Mouse (Mus musculus) heart, adult 18-20 months (tissue): Measurements from ENCODE around the gene Arhgef12. TPM values are rescaled to one million over a fixed set of nuclear protein-coding genes. Genes with fewer than 3 reads are reported as not detected.

Experiments
- DNase-seq, 2 experiments: peaks; one replicate each; pipeline ENCODE4 v3.0.0; 2021 to 2022; ENCODE audit warnings: mixed read lengths in 1 of 2
- total RNA-seq, 2 experiments: library from RNA; stranded (reverse); gene quantifications; 2 replicates each; pipeline ENCODE4 v1.2.3; 2021

Arhgef12 gene
- total RNA-seq, 2 experiments from 2014 or later: 119 to 128 TPM

DNA sequence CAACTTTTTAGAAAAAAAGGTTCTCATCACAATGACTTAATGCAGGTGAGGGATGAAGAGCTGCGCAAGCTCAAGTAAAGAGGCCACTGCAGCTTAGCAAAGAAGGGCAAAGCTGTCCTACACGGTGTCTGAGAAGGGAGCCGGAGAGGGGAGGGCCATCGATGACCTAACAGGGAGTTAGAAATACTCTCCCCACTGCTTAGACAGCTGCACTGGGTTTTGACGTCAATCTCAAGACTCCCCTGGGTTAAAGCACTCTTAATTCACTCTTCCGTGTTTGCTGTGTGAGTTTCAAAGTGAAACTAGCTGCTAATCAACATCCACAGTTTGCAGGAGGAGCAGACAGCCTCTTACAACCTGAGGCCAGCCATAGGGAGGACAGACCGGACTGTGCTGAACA lies 30.9 kb downstream of the Arhgef12 start:
- DNase-seq: peak in 1 of 2 experiments; percentile 27

DNA sequence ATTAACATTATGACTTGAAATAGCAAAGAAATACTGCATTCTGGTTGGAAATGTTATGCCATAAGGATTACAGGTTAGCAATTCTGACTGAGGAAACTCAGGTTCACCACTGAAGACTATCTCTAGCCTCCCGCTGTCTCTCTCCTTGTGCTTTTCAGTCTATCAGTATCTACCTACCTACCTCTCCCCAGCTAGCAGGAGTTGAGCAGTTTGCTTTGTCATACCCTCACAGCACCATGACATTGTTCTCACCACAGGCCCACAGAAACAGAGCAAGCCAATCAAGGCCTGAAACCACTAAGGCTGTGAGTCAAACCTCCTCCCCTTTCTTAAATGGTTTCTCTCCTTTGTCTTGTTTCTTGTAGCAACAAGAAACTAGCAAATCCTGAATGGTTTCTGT lies 32.4 kb downstream of the Arhgef12 start:
- DNase-seq: no peak

DNA sequence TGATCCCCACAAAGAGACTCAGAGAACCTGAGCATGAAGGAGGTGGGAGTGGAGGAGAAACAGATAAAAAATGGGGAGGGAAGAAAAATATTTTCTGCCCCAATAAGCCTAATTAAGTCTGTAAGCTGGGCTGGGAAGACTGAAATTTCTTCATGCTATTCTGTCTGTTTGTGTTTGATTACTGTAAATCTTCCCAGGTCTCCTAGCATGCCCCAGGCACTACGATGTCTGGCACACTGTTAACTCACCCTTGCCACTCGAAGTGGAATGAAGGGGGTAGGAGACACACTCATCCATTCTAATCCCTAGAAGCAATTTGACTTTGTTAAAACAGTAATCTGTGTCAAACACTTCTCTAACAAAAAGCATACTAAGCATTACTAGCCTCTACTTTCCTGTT lies 35.3 kb downstream of the Arhgef12 start:
- no peak for DNase-seq

DNA sequence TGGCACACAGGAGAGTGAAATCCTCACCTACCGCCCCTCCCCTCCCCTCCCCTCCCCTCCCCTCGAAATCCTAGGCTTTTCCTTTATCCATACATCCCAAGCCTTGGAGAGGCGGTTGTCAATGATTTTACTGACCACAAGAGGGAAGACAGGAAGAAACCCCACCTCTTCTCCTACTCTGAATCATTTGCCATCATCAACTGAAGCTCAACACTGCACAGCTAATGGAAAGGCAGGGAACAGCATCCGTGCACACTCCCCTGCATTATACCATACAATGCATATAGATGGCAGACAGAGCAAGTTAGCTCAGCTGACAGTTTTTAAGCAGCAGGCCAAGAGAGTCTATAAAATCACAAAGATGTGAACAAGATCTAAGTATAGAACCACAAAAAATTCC lies 35.9 kb downstream of the Arhgef12 start:
- DNase-seq: no peak

DNA sequence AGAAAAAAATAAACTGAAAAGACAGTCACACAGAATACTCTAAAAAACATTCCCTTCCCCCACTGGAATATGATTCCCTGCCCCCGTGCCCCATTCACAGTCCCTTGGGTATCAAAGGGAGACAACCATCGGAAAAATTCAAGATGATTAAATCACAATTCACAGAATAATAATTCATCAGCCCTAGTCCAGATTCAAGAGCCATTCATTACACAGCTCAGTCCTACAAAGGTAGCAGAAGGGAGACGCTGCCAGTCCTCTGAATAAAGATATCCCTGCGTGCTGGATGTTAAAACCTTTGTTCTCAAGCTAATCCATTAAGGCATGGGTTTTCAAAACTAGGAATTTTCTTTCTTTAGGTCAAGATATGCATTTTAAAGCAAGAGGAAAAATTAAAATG lies 36.5 kb downstream of the Arhgef12 start:
- DNase-seq: no peak

DNA sequence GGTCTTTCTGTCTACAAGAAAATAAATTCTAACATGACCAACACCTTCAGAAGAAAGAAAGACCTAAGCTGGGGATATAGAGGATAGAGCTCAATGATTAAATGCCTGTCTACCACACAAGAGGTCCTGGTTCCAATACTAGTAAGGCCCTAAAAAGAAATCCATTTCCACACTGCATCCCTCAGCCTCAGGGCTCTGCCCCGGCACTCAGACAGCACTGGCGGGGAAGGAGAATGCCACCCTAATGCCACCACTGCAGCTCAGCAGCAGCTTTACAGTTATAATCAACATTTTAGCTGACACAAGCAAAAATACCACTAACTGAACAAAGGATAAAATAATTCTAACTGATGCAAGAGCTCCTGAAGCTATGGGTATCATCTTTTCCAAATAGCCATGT lies 36.9 kb downstream of the Arhgef12 start:
- DNase-seq: no peak

DNA sequence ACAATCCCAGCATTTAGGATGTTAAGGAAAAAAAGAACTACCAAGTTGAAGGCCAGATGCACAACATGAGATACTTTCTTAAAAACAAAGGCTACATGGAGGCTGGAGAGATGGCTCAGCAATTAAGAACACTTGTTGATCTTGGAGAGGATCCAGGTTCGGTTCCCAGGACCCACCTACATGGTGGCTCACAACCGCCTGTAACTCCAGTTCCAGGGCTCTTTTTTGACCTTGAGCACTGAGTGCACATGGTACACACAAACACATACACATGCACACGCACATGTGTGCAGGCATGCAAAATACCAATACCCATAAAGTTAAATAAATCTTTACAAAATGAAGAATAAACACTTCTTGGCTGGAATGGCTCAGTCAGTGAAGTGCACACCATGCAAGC lies 39.1 kb downstream of the Arhgef12 start:
- no peak for DNase-seq

DNA sequence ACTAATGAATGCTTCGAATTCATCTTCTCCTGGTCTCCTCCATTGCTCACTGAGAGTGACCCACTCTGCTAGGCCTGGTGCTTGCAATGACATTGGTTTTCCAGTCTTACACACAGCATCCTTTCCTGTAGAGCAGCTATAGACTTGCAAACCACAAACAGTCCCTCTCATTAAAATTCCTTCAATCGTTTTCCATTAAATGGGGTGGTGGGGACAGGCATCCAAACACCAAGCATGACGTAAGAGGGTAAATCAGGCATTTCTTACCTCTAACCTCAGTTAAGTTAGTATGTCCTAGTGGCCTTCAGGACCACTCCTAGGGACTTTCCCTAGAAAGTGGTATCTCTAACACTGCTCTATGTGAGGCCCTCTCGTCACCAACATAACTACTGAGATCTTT lies 41.8 kb downstream of the Arhgef12 start:
- DNase-seq: no peak

DNA sequence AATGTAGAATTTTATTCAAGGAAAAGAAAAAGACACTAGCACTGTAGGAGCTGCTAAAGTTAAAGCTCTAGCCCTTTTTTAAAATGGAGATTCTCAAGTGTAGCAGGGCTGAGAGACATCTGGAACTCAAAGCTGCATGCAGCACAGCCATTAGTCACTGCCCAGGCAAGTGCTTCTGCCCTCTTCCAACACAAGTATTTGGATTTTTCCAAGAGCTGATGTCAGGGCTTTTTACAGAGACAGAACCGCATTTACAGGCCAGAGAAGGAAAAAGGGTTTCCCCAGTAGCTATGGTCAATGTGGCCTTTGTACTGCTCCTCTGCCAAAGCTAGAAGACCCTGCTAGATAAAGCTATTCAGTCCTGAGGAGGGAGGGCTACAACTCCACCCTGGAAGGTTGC lies 45.5 kb downstream of the Arhgef12 start:
- DNase-seq: no peak

DNA sequence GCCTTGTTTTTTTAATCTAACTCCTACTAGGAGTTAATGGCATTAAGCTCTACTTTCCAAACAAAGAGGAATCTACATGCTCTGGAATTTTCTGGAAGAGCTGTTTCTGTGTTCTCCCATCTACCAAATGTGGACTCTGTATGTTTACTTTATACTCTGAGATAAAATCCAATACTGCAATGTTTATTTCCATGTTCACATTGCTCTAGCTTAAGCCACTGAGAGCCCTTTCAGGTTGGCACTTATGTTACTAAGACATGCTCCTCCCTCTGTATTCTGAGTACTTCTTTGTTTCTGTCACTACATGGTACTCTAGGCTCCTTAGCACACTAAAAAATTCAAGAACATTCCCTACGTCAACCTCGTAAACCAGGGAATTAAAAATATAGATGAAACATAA lies 56.6 kb downstream of the Arhgef12 start:
- DNase-seq: no peak

DNA sequence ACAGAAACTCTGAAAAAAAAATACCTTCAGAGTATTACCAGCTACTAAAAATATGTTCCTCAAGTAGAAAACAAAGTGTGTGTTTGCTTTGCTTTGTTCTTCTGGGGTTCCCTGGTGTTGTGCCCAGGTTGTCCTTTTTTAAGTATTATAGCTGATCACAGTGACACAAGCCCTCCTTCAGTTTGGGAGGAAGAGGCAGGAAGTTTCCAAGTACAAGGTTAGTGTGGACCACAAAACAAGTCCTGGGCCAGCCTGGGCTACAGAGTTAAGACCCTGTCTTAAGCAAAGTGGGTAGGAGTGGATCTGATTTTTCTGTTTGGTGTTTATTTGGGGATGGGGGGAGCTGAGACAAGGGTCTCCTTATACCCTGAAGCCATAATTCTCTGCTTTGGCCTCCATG lies 62.6 kb downstream of the Arhgef12 start:
- DNase-seq: peak in 1 of 2 experiments; percentile 13

DNA sequence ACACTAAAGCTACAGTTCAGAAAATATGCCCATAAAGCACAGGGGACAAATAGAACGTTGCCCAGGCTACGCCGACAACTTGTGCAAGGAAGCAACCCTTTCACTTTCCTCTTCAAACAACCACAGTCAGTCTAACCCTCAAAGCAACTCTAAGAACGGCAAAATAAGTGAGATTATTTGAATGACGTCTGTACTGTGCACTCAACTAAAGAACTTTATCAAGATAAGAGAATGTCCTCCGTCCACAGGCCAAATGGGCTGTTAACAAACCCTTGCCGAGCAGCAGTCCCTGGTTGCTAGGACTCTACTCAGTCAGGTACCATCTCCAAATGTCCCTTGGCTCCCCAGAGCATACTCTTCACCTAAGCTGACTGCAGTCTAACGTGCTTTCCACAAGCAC lies 68.6 kb downstream of the Arhgef12 start:
- no peak for DNase-seq

DNA sequence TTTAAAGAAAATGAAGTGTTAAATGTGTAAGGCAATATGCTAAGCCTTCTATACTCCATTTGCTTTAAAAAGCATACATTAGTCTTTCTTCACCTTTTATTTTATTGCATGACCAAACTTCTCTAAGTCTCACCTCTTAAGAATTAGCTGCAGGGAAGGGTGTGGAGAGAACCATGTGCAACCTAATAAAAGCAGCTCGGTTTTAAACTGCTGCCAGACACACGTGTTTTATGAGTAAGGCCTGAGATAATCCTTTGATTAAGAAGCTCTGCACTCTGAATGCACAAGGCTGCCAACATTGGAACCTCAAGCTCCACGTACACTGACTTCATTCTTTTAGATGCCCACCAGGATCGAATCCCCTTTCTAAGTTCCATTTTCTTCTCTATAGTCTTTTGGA lies 71.8 kb downstream of the Arhgef12 start:
- no peak for DNase-seq

DNA sequence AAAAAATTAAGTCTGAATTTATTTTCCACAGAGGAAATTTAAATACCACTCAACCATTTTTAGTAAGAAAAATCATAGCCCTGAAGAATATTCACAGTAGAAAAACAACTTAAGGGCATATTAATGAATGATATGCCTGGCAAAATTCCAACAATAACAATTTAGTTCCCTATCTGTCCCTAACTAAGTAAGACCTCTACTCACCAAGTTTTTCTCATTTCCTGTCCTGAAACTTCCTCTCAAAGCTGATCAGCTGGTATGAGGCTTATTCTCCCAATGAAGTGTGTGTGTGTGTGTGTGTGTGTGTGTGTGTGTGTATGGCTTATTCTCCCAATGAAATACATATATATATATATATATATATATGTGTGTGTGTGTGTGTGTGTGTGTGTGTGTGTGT lies 72.8 kb downstream of the Arhgef12 start:
- no peak for DNase-seq

DNA sequence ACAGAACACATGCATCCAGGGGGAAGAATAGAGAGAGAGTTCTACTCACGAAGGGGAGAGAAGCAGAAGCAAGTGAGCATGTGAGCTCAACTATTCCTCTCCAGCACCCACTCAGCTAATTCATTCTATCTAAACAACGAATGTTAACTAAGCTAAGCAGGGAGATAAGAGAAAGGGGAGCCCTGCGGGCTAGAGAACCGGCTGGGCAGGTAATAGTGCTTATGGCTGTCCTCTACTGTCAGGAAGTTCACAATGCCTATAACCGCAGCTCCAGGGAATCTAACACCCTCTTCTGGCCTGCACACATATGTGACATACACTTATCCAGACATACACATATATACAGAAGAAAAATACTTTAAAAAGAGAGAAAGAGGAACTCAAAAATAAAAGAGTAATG lies 79.3 kb downstream of the Arhgef12 start:
- no peak for DNase-seq

DNA sequence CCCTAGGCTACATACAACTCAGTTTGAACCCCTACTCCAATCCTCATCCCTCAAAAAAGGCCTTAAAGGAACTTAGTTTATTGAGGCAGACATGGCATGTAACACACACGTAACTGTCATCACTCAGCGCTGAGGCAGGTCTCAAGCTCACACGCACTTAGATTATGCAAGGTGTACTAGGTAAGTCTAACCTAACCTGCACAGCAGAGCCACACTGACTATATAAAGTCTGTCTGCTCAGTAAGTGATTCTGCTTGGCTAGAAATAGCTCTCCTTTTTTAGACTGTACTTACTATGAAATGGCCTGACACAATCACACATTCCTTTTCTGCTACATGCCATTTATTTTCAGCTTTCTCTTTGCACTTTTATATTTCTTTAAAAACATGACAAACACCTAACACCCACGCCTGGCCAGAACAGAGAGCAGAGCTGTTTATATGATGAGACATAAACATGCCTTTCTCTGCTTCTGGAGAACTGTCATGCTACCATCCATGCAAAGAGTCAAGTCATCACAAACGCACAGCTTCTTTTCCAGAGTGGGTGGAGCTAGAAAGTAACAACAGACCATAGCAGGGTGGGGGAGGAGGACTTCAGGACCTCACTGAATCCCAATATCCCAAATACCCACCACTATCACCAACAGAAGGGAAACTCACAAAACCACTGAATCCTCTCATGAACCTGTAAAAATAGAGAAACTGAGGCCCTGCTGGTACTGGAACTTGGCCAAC lies 85.4 kb downstream of the Arhgef12 start:
- DNase-seq: no peak

DNA sequence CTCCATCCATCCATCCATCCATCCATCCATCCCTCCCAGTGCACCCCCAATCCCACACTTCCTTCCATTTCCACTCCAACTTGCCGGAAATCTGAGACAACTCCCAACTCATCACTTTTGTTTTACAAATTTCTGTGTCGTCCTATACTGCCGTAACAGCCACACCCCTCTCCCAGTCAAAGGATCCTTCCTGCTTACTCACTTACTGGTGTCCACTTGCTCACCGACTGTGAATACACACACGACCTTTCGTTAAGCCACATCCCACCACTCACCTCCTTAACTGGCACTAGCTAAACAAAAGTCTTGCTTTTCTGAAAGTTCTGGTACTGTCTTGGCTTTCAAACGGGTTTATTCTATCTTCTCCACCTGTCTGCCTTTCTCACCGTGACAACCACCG lies 87.4 kb downstream of the Arhgef12 start:
- DNase-seq: no peak

DNA sequence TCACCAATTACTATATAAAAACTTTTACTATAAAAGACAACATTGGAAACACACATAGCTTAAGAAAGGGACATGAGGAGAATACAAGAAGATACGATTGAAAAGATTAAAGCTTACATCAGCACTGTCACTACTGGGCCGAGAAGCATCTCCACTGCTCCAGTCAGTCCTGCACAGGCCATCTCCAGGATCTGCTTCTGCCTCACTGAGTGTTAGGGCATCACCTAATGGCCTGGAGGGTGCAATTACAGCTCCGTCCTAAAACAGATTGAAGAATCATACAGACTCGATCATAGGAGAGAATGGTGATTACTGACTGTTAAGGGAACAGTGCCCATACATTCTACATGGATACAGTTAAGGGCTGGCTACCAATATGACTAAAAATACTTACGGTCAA lies 91.3 kb downstream of the Arhgef12 start:
- no peak for DNase-seq

DNA sequence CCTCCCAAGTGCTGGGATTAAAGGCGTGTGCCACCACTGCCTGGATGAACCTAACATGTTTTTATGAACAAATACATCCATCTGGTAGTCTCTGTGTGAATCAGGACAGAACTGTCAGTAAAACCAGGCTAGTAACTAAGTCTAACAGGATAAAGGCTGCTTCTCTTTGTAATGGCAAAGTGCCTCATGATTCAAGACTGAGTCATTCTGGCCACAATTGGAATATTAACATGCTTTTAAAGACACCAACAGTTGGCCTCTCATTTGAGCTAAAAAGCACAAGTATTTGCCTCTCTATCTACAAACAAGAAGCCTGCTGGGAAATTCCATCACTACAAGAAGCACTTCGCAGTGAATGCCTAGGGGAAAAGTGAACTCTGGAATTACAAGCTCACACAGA lies 91.7 kb downstream of the Arhgef12 start:
- peak; percentile 45 to 64 for DNase-seq

DNA sequence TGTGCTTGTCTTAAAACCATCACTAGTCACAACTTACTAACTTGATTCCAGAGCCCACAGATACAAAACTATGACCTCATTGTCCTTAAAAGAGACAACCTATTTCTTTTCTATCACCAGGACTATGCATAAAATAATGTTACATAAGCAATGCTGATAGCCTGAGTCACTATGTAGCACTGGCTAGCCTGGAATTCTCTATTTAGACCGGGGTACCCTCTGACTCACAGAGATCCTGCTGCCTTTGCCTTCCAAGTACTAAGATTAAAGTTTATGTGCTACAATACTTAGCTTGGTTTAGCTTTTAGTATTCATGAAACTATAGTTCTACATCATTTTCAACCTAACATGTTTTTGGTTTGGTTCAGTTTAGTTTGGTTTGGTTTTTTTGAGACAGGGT lies 92.2 kb downstream of the Arhgef12 start:
- DNase-seq: no peak

DNA sequence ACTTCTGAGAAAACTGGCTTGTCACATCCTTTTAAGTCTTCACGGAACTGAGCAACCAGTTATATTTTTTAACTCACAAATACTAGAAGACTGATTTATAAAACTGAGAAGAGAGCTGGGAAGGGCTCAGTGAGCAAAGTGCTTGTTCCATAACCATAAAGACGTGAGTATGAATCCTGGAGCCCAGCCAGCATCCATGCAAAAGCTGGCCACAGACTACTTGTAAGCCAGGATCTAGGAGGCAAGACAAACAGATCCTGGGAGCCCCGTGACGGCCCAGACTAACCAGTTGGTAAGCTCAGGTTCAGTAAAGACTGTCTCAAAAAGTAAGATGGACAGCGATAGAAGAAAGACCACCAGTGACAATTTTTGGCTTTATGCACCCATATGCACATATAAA lies 94.5 kb downstream of the Arhgef12 start:
- DNase-seq: no peak

DNA sequence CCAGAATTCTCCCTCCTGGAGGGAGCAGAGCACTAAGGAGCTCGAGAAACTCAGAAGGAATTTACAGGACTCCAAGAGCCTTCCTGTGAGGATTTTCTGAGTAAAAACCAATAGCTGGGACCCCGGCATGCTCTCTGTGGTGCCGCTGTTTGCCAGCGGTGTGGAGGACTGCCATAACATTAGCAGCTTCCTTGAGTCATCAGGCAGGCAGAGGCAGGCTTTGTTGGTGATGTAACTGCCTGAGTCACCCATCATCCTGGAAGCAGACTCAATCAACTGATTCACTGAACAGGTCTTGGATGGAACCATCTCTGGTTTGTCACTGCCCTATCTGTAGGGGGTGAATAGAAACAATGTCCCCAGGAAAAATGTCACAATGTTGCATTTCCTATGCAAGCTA lies 96.0 kb downstream of the Arhgef12 start:
- peak in 1 of 2 experiments; percentile 40 for DNase-seq

DNA sequence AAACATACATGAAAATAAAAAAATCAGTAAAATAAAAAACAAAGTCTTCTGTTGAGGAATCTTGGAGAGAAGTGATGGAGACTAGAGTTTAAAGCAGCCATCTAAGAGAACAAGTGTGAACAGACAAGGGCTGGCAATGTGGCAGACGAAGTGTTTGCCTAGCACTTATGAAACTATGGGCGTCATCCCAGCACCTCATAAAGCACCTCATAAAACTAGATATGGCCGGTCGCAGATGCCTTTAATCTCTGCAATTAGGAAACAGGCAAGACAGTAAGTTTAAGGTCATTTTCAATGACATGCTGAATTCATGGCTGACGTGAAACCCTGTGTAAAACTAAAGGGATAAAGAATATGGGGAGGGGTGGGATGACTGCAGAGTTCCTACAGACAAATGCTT lies 103.2 kb downstream of the Arhgef12 start:
- DNase-seq: no peak

DNA sequence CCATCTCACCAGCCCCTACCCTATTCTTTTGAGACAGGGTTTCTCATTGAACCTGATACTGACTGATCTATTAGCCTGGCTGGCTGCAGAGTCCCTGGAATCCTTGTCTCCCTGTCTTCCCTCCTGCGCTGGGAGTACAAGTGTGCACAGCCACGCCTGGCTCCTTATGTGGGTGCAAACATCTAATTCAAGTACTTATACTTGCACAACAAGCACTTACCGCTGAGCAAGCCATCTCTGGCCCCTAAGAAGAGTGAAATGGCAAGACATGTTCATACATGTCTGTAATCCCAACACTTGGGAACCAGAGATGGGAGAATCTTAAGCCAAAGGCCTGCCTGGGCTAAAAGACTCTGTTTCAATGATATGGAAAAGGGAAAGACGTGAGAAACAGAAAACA lies 104.0 kb downstream of the Arhgef12 start:
- no peak for DNase-seq
